Mouse (Mus musculus) layer of hippocampus, adult 9-10 months (tissue): ENCODE data around the gene Focad.

ENCODE experiments used
- DNase-seq: peaks from one replicate; pipeline ENCODE4 v3.0.0; 2022; ENCODE audit warnings: low spot score

The Focad gene

GRCm38 (mm10) chr4:88156961-88157360, 62.5 kb downstream of the Focad start:
- no peak for DNase-seq

- DNase-seq, result no peak
Observed at GRCm38 (mm10) chr4:88157644-88158043, 63.2 kb downstream of the Focad start.

GRCm38 (mm10) chr4:88159256-88159655, 64.8 kb downstream of the Focad start:
- DNase-seq, result no peak

- DNase-seq, result no peak
Observed at GRCm38 (mm10) chr4:88159700-88160099, 65.3 kb downstream of the Focad start.

- DNase-seq, result no peak
Observed at GRCm38 (mm10) chr4:88163511-88164247, 69.2 kb downstream of the Focad start.

GRCm38 (mm10) chr4:88167008-88167862, 72.8 kb downstream of the Focad start:
- DNase-seq, result no peak

- no peak for DNase-seq
Observed at GRCm38 (mm10) chr4:88175058-88175974, 80.9 kb downstream of the Focad start.

- no peak for DNase-seq
Observed at GRCm38 (mm10) chr4:88179296-88179695, 84.9 kb downstream of the Focad start.

- DNase-seq, result no peak
Observed at GRCm38 (mm10) chr4:88184293-88184692, 89.9 kb downstream of the Focad start.

- DNase-seq, result no peak
Observed at GRCm38 (mm10) chr4:88185872-88186426, 91.5 kb downstream of the Focad start.

- DNase-seq, result no peak
Observed at GRCm38 (mm10) chr4:88187649-88188048, 93.2 kb downstream of the Focad start.

- no peak for DNase-seq
Observed at GRCm38 (mm10) chr4:88189495-88189894, 95.1 kb downstream of the Focad start.

GRCm38 (mm10) chr4:88194256-88194655, 99.8 kb downstream of the Focad start:
- DNase-seq, result no peak

GRCm38 (mm10) chr4:88195898-88196495, 101.6 kb downstream of the Focad start:
- DNase-seq, result peak; percentile 71

GRCm38 (mm10) chr4:88196500-88196912, 102.1 kb downstream of the Focad start:
- peak; percentile 41 for DNase-seq

GRCm38 (mm10) chr4:88197244-88197643, 102.8 kb downstream of the Focad start:
- DNase-seq, result no peak

- no peak for DNase-seq
Observed at GRCm38 (mm10) chr4:88199186-88199585, 104.8 kb downstream of the Focad start.

GRCm38 (mm10) chr4:88201047-88201446, 106.6 kb downstream of the Focad start:
- DNase-seq, result no peak

- no peak for DNase-seq
Observed at GRCm38 (mm10) chr4:88208676-88209075, 114.2 kb downstream of the Focad start.

- no peak for DNase-seq
Observed at GRCm38 (mm10) chr4:88209351-88209814, 115.0 kb downstream of the Focad start.

- DNase-seq, result no peak
Observed at GRCm38 (mm10) chr4:88210602-88211001, 116.2 kb downstream of the Focad start.
